Mouse (Mus musculus) embryonic facial prominence, embryonic 14.5 days (tissue): ENCODE data around the gene Cbarp. TPM values are rescaled to one million over a fixed set of nuclear protein-coding genes. Genes with fewer than 3 reads are reported as not detected.

Experiments used
- ATAC-seq: fragments of 200-750 bp; cut with Nextera tagmentation; 2 replicates; pipeline ENCODE4 v1.8.0; 2017; ENCODE audit warnings: low read depth, moderate number of reproducible peaks, moderate TSS enrichment
- DNase-seq: peaks from one replicate; pipeline ENCODE4 v3.0.0-alpha.2; 2015; ENCODE audit warnings: low spot score
- H3K27ac ChIP-seq: fragments of 300-500 bp; sonication (generic); replicated peaks from 2 replicates; pipeline ENCODE4 v1.5.1; 2014; ENCODE audit warnings: low read depth, mild to moderate bottlenecking, low read length, moderate library complexity
- H3K27me3 ChIP-seq: fragments of 300-500 bp; sonication (generic); replicated peaks from 2 replicates; pipeline ENCODE4 v1.6.1; 2014; ENCODE audit warnings: low read length; ENCODE audit not compliant: control insufficient read depth, insufficient read depth
- H3K36me3 ChIP-seq: fragments of 300-500 bp; sonication (generic); 2 replicates; pipeline ENCODE4 v1.6.1; 2014; ENCODE audit warnings: low read length, mixed read lengths; ENCODE audit not compliant: control insufficient read depth, insufficient read depth
- H3K4me1 ChIP-seq: fragments of 300-500 bp; sonication (generic); 2 replicates; pipeline ENCODE4 v1.6.1; 2014; ENCODE audit warnings: antibody characterized with exemption, low read length; ENCODE audit not compliant: control insufficient read depth, insufficient read depth
- H3K4me2 ChIP-seq: fragments of 300-500 bp; sonication (generic); 2 replicates; pipeline ENCODE4 v1.6.1; 2014; ENCODE audit warnings: low read depth, mild to moderate bottlenecking, low read length, moderate library complexity, mixed read lengths
- H3K4me3 ChIP-seq: fragments of 300-500 bp; sonication (generic); 2 replicates; pipeline ENCODE4 v1.5.1; 2014; ENCODE audit warnings: low read depth, mild to moderate bottlenecking, low read length
- H3K9ac ChIP-seq: fragments of 300-500 bp; sonication (generic); 2 replicates; pipeline ENCODE4 v1.6.1; 2014; ENCODE audit warnings: low read depth, mild to moderate bottlenecking, low read length, moderate library complexity, mixed read lengths
- H3K9me3 ChIP-seq: fragments of 300-500 bp; sonication (generic); 2 replicates; pipeline ENCODE4 v1.6.1; 2016; ENCODE audit warnings: low read length; ENCODE audit not compliant: control insufficient read depth
- WGBS: fragments of 180-500 bp; shearing (Covaris S2); extraction: QIAGEN DNeasy Blood & Tissue Kit; methylation state at CpG from one replicate; pipeline ENCODE4 v1.1.7; 2014; 5-methylcytosine and 5-hydroxymethylcytosine counted together
- polyA plus RNA-seq: library from polyadenylated mRNA; unstranded; fragments of >200 nt; fragmentation: Nextera tagmentation; extraction: Ambion mirVana; gene quantifications from 2 replicates; pipeline ENCODE4 v1.2.1, GENCODE M21; 2014

Gene Cbarp
- polyA plus RNA-seq, 1 experiment from 2014 or later, result 7.3 TPM

GRCm38 (mm10) chr10:80133226-80133849 lies 7.3 kb downstream of the Cbarp start:
- no peak overlapping the region for H3K4me3 ChIP-seq
- peaks cover 61% of the 10 kb centered on the region for H3K36me3 ChIP-seq
- no peak overlapping the region; the same call in 1 of the 2 replicates for H3K9ac ChIP-seq
- 73% methylated on average over 8 of the region's 8 CpGs for WGBS
- H3K4me1 ChIP-seq, result peaks cover 17% of the 10 kb centered on the region
- ATAC-seq (no peak), DNase-seq (no peak)
- peaks cover 24% of the 10 kb centered on the region for H3K27me3 ChIP-seq
- H3K9me3 ChIP-seq, result 0 out of 2 replicates have a peak, but pooled peaks cover 3% of the 10 kb centered on the region
- H3K4me2 ChIP-seq, result no peak overlapping the region
- no peak overlapping the region for H3K27ac ChIP-seq

- peaks cover 75% of the 10 kb centered on the region for H3K36me3 ChIP-seq
- H3K27me3 ChIP-seq, result peaks cover 14% of the 10 kb centered on the region
- H3K4me1 ChIP-seq, result peaks cover 4% of the 10 kb centered on the region
- H3K9ac ChIP-seq, result peak overlapping the region; percentile 49; the same call in 1 of the 2 replicates
- 0 out of 2 replicates have a peak, but pooled peaks cover 3% of the 10 kb centered on the region for H3K9me3 ChIP-seq
- ATAC-seq (peak; percentile 11; the same call in 1 of the 2 replicates), DNase-seq (no peak)
- no peak overlapping the region for H3K27ac ChIP-seq
- WGBS, result 35% methylated on average over 11 of the region's 27 CpGs
- peak overlapping the region; percentile 19 for H3K4me3 ChIP-seq
- peak overlapping the region; percentile 42 for H3K4me2 ChIP-seq
These were observed 8.7 kb downstream of the Cbarp start for GRCm38 (mm10) chr10:80131952-80132350.

DNA sequence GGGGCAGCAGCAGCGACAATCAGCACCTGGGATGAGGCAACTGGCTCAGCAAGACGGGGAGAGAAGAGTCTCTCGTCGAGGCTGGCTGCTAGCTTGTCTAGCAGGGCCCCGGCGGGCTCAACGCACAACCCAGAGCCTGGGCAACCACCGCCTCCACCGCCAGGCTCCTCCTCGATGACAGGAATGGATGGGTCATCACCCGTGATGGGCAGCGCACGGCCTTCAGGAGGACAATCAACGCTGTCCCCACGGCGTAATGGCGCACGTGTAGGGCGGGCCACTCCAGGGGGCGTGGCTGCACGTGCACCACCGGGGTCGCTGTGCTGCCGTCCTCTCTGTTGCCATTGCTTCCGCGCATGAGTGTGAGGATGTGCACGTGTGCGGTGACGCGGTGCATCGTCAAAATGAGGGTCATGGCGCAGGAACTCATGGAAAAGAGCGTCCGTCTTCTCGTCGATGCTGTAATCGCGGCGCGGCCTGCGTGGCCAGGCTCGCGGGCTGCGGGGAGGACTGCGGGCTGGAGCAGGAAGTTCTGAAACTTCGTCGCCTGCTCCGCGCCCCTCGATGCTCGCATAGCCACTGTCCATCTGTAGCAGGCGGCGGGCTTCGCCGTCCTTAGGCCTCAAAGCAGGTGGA lies 9.2 kb downstream of the Cbarp start:
- 16% methylated on average over 40 of the region's 55 CpGs for WGBS
- DNase-seq (no peak), ATAC-seq (peak; percentile 26; the same call in 1 of the 2 replicates)
- Histone ChIP-seq H3K36me3 (peaks cover 80% of the 10 kb centered on the region), H3K27ac (no peak overlapping the region; the same call in 1 of the 2 replicates), H3K4me2 (peak overlapping the region; percentile 42), H3K27me3 (peaks cover 9% of the 10 kb centered on the region; the same call in 1 of the 2 replicates), H3K9me3 (0 out of 2 replicates have a peak, but pooled peaks cover 3% of the 10 kb centered on the region), H3K9ac (peak overlapping the region; percentile 49; the same call in 1 of the 2 replicates), H3K4me1 (no peaks in the 10 kb centered on the region), H3K4me3 (peak overlapping the region; percentile 19)

GRCm38 (mm10) chr10:80130403-80131031 lies 10.1 kb downstream of the Cbarp start:
- H3K36me3 ChIP-seq, result peaks cover 82% of the 10 kb centered on the region
- ATAC-seq, result no peak
- no peaks in the 10 kb centered on the region for H3K9me3 ChIP-seq
- no peak overlapping the region for H3K4me3 ChIP-seq
- 82% methylated on average over 18 of the region's 18 CpGs for WGBS
- H3K27me3 ChIP-seq, result no peaks in the 10 kb centered on the region
- no peak overlapping the region for H3K27ac ChIP-seq
- no peak overlapping the region for H3K4me2 ChIP-seq
- DNase-seq, result no peak
- no peaks in the 10 kb centered on the region for H3K4me1 ChIP-seq
- H3K9ac ChIP-seq, result no peak overlapping the region

DNA sequence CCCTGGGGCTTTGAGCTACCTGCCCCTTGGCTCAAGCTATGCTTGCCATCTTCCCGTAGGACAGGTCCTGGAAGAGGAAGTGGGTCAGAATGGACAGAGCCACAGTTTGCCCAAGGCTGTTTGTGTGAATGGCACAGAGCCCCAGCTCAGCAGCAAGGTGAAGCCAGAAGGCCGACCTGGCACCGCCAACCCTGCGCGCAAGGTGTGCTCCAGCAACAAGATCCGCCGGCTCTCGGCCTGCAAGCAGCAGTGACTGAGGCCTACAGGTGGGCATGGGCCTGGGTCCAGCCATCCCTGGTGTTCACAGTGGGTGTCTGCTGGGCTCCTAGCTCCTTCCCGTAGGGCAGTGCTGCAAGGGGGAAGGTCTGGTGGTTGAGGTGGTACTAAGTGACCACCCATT lies 10.8 kb downstream of the Cbarp start:
- H3K9me3 ChIP-seq, result no peaks in the 10 kb centered on the region
- no peak overlapping the region for H3K9ac ChIP-seq
- H3K4me2 ChIP-seq, result no peak overlapping the region
- peaks cover 89% of the 10 kb centered on the region for H3K36me3 ChIP-seq
- no peak for DNase-seq
- no peak overlapping the region for H3K4me3 ChIP-seq
- no peak for ATAC-seq
- no peaks in the 10 kb centered on the region for H3K27me3 ChIP-seq
- no peak overlapping the region for H3K27ac ChIP-seq
- WGBS, result 94% methylated on average over 3 of the region's 9 CpGs
- no peaks in the 10 kb centered on the region for H3K4me1 ChIP-seq

DNA sequence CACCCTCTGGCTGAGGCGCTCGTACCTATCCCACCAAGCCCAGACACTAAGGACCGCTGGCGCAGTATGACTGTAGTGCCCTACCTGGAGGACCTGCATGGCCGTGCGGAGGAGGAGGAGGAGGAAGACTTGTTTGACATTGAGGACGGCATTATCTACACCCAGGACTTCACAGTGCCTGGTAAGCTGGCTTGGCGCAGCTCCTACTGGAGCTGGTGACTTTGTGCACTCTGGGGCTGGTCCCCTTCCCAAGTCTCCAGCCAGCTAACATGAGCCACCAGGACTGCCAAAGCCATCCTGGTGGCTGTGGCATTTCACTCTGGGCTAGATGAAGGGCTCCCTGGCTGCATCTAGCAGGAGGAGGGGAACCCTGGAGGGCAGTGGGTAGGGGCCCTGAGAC lies 12.7 kb downstream of the Cbarp start:
- Histone ChIP-seq H3K9ac (no peak overlapping the region), H3K4me3 (no peak overlapping the region), H3K4me2 (no peak overlapping the region), H3K36me3 (peaks cover 92% of the 10 kb centered on the region), H3K27ac (no peak overlapping the region), H3K9me3 (no peaks in the 10 kb centered on the region), H3K27me3 (no peaks in the 10 kb centered on the region), H3K4me1 (no peaks in the 10 kb centered on the region)
- no peak for ATAC-seq
- DNase-seq, result no peak
- WGBS, result 94% methylated on average over 8 of the region's 8 CpGs

GRCm38 (mm10) chr10:80123932-80124562 lies 16.6 kb downstream of the Cbarp start:
- Histone ChIP-seq H3K4me2 (no peak overlapping the region), H3K36me3 (peaks cover 84% of the 10 kb centered on the region), H3K27ac (no peak overlapping the region), H3K9ac (no peak overlapping the region), H3K9me3 (no peaks in the 10 kb centered on the region), H3K4me1 (no peaks in the 10 kb centered on the region), H3K4me3 (no peak overlapping the region), H3K27me3 (no peaks in the 10 kb centered on the region)
- DNase-seq (no peak), ATAC-seq (no peak)
- WGBS, result 95% methylated on average over 9 of the region's 9 CpGs

DNA sequence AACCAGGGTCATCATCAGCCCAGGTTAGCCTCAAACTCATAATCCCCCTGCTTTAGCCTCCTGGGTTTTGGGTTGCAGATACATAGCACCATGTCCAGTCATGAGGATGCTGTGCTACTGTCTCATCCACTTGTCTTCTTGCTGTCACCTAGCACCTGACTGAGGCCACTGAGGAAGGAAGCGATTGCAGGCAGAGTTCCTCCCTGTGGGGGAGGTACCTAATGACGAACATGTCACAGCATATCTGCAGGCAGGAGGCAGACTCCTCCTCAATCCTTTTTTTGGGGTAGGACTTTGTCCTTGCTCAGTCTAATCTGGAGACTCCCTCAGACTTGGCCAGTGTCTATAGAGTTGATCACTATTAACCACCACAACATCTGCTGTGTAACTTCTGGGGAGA lies 19.0 kb downstream of the Cbarp start:
- DNase-seq (no peak), ATAC-seq (no peak)
- H3K9ac ChIP-seq, result no peak overlapping the region
- H3K27ac ChIP-seq, result no peak overlapping the region
- no peak overlapping the region for H3K4me3 ChIP-seq
- peaks cover 68% of the 10 kb centered on the region for H3K36me3 ChIP-seq
- no peaks in the 10 kb centered on the region for H3K27me3 ChIP-seq
- H3K4me2 ChIP-seq, result no peak overlapping the region
- H3K4me1 ChIP-seq, result peaks cover 15% of the 10 kb centered on the region
- 90% methylated on average over 2 of the region's 2 CpGs for WGBS
- H3K9me3 ChIP-seq, result no peaks in the 10 kb centered on the region
